Mouse (Mus musculus) liver, embryonic 14.5 days (tissue): ENCODE results near the gene Meioc.

Source experiments
- CTCF ChIP-seq: IDR thresholded peaks from 2 replicates; pipeline ENCODE4 v1.5.1; 2016; ENCODE audit warnings: antibody characterized with exemption, low read depth, control low read depth
- EP300 ChIP-seq: IDR thresholded peaks from 2 replicates; pipeline ENCODE4 v1.6.1; 2016; ENCODE audit warnings: antibody characterized with exemption, low read depth

- TF ChIP-seq EP300 (no peak), CTCF (no peak)
Observed at GRCm38 (mm10) chr11:102647885-102648284, 15.6 kb upstream of the Meioc start.
